Mouse (Mus musculus): ENCODE measurements around the gene Ppp1ca.

Ppp1ca gene

DNA sequence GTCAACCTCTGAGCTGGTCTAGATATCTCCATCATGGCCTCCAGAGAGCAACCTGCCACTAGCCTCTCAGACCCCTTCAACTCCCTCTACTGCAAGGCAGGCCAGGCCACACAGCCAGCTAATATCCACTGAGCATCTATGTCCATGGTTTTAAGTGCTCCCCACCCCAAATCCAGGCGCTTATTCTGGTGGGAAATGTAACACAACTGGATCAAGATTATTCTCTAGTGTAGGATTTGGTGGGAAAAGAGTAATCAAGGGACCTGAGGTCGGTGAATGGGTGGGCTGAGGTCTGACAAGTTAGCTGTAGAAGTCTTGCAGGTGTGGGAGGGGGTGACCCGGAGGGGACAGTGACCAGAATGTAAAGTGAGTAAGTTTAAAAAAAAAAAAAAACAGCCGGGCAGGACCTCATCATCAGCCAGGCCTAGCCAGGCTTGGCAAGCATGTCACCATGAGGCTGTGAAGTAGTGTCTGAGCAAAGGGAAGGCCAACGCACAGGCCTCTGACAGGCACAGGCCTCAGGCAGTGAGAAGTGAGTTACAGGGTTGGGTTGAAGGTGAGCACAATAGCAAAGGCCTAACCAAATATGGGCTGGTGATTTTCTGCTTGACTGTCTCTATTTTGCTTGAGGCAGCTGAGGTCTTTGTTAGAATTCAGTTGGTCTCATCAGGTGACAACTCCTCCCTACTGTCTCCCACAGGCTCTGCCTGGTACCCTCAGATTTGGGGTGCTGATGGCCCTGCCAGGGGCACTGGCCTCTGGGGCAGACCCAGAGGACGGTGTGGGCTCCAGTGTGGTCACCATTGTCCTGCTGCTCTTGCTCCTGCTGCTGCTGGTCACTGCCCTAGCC, 36.4 kb upstream of the Ppp1ca start:
- DNase-seq (ENCODE audit: low spot score), result no peak

DNA sequence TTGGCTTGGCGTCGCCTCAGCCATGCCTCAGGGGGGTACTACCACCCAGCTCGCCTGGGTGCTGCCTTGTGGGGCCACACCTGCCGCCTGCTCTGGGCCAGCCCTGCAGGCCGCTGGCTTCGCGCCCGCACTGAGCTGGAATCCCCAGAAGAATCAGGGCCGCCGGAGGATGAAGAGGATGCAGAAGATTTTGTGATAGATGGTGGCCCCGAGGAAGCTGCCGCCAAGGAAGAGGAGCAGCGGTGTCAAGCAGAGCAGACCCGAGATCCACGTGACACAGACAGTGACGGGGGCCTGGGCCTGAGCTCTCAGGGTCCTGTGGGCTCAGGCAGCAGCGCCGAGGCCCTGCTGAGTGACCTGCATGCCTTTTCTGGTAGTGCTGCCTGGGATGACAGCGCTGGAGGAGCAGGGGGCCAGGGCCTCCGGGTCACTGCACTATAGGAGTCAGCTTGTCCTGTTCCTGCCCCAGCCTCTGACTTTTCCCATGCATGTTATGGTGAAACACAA, 35.7 kb upstream of the Ppp1ca start:
- no peak for DNase-seq (ENCODE audit: low spot score)

DNA sequence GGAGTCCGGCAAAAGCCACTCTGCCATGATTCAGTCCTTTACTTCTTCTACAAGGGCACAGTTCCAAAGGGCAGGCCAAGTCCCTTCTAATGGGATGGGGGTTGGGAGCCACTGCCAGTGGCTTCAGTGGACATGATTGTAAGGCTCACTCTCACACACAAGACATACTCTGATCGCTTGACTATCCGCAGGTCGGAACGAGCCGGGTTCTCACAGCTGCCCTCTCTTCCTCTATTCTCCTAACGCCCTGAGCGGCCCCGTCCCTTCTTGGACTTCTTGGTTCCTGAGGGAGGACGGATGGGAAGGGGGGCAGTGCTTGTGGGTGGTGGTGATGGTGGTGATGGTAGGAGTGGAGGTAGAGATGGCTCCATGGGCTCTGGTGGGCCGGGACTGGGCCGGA, 35.1 kb upstream of the Ppp1ca start:
- no peak for DNase-seq (ENCODE audit: low spot score)

- no peak for DNase-seq (ENCODE audit: low spot score)
Measured at GRCm38 (mm10) chr19:4159049-4159448, 32.8 kb upstream of the Ppp1ca start.

GRCm38 (mm10) chr19:4162646-4163542, 29.0 kb upstream of the Ppp1ca start, which contains the start of gene Rps6kb2:
Rps6kb2 (minus strand) TSS chr19:4163354.
- peak; percentile 93 for DNase-seq (ENCODE audit: low spot score)

- DNase-seq (ENCODE audit: low spot score), result no peak
Measured at GRCm38 (mm10) chr19:4163543-4163887, 28.4 kb upstream of the Ppp1ca start.

- DNase-seq (ENCODE audit: low spot score), result no peak
Measured at GRCm38 (mm10) chr19:4164100-4164499, 27.8 kb upstream of the Ppp1ca start.

- no peak for DNase-seq (ENCODE audit: low spot score)
Measured at GRCm38 (mm10) chr19:4164721-4165120, 27.1 kb upstream of the Ppp1ca start.

- DNase-seq (ENCODE audit: low spot score), result peak; percentile 51
Measured at GRCm38 (mm10) chr19:4166678-4167476, 25.0 kb upstream of the Ppp1ca start.

GRCm38 (mm10) chr19:4169378-4169784, 22.5 kb upstream of the Ppp1ca start:
- peak; percentile 96 for DNase-seq (ENCODE audit: low spot score)

DNA sequence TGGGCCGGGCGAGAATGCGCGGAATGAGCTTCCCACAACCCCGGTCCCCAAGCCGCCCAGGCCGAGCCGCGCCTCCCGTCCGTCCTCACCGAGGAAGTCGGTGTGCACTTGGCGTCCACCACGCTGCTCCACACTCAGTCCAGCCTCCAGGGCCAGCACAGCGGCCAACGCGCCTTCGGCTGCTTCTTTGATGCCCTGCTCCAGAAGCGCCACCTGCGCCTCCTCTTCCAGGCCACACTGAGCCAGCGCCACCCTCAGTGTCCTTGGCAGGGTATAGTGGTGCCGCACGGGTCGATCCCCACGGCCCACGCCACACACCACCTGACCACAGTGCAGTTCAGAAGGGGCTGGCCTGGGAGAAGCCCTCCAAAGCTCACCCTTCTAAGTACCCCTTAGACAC, 22.1 kb upstream of the Ppp1ca start:
- no peak for DNase-seq (ENCODE audit: low spot score)

DNA sequence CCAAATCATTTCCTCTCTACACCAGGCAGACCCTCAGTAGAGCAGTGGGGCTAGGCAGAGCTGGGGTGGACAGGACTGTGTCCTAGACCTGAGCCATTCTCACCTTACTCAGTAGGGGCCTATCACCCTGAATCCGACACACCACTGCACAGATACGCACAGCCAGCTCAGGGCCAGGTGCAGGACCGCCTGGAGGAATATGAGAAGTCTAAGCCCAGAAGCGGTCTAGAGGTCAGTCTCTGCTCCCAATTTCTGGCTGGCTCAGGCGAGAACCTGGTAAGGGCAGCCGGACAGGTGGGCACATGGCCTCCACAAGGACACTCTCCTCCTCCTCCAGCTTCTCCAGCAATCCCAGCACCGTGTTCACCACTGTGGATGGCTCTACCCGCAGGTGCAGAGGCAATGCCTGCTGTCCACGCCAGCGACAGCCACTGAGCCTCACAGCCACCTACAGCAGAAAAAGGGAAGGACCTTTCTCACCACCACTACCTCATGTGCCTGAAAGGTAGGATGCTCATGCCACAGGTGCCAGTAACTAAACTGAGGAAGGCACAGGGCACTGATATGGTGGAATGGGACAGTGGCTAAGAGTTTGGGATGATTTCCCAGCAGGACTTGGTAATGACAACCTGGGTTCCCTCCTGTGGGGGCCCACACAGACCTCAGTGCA, 21.0 kb upstream of the Ppp1ca start:
- no peak for DNase-seq (ENCODE audit: low spot score)

DNA sequence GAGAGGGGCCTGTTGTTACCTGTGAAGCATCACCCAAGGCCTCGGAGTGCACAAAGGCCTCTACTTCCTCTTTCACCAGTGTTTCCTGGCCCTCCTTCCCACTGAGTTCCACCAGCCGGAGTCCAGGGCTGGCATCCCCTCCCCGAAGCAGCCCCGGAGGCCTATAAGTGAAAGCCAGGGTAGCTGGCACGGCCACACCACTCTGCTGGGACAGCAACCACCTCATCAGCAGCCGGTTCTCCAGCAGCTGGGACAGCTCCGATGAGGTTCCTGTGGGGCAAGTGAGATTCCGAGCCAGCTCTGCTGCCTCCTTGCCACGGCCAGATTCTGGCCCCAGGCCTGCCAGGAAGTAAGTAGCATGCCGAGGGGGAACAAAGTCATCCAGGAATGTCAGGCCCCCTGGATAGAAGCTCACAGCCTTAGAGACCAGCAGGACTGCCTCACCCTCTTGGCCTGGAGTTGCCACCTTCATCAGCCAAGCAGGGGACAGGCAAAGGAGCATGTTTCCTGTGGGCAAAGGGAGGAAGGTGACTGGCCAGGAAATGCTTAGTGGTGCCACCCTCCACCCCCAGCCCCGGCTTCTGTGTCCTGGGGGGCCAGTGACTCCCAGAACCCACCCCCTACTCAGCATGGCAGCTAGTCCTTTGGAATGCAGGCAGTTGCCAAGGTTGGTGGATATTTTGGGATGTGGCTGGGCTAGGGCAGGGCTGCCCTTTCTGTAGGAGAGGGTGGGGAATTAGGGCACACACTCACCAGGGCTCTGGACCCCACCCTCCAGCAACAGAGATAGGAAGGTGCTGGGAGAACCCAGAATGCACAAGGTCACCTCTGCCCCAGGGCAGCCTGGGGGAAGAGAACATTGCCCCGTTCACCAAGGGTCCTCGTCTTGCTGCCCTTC, 20.2 kb upstream of the Ppp1ca start:
- DNase-seq (ENCODE audit: low spot score), result no peak

DNA sequence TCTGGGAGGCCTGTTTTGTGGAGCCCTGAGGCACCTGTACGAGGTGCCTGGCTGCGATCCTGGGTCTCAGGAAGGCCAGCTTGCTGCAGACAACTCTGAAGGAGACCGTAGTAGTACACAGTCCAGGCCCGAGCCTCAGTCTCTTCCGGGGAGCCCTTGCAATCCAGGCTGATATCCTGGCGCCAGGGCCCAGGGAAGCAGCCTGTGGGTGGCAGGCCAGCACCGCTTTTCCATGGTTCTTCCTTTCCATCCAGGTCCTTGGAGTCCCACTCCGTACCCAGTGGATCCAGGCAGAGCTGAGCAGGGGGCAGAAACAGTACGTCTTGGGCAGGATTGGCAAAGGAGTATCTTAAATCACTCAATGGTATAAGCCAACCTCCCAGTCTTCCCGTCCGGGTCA, 18.9 kb upstream of the Ppp1ca start:
- DNase-seq (ENCODE audit: low spot score), result no peak

DNA sequence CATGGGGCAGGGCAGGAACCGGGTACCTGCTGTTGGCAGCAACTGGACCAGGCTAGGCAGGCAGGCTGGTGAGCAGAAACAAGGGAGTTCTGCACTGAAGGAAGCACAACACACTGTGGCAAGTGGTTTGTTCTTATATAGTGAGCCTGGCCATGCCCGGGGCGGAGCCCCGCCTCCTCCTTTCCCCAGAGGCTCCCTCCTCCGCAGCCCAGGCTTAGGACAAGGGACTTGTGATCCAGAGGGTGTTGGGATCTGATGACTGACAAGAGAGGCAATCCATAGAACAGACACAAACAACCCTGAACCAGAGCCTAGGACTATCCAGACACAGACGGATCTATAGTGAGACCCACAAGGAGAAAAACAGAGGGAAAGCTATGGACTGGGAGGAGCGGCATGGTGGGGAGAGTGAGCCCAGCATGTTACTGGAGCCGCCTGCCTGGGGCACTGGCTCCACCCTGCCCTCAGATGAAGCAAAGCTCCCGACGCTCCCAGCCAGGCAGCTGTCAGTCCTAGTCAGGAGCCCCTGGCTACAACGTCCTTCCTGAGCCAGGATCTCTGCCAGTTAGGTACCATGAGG, 16.4 kb upstream of the Ppp1ca start, which contains the start of gene Carns1:
Carns1 (minus strand) TSS at position 112 of the 580 bp plus-strand sequence.
- DNase-seq (ENCODE audit: low spot score), result peak; percentile 59

DNA sequence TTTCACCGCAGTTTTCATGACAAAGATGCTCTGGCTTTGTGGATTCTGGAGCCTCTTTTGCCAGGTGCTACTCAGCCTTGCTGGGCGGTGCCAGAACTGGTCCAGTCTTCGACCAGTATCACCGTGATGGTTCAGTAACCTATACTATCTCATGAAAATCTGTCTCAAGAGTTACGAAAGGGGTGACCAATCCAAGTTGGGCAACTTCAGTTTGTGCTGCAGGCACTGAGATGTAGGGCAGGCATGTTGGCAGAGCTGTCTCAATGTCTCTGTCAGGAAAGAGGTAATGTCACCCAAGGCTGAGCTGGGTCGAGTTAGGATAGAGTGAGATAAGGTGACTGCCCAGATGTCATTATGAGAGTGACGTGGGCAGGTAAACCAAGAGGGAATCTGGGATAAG, 11.5 kb upstream of the Ppp1ca start:
- no peak for DNase-seq (ENCODE audit: low spot score)

GRCm38 (mm10) chr19:4181892-4182291, 10.0 kb upstream of the Ppp1ca start:
- peak; percentile 58 for DNase-seq (ENCODE audit: low spot score)

GRCm38 (mm10) chr19:4183689-4184088, 8.2 kb upstream of the Ppp1ca start:
- no peak for DNase-seq (ENCODE audit: low spot score)

DNA sequence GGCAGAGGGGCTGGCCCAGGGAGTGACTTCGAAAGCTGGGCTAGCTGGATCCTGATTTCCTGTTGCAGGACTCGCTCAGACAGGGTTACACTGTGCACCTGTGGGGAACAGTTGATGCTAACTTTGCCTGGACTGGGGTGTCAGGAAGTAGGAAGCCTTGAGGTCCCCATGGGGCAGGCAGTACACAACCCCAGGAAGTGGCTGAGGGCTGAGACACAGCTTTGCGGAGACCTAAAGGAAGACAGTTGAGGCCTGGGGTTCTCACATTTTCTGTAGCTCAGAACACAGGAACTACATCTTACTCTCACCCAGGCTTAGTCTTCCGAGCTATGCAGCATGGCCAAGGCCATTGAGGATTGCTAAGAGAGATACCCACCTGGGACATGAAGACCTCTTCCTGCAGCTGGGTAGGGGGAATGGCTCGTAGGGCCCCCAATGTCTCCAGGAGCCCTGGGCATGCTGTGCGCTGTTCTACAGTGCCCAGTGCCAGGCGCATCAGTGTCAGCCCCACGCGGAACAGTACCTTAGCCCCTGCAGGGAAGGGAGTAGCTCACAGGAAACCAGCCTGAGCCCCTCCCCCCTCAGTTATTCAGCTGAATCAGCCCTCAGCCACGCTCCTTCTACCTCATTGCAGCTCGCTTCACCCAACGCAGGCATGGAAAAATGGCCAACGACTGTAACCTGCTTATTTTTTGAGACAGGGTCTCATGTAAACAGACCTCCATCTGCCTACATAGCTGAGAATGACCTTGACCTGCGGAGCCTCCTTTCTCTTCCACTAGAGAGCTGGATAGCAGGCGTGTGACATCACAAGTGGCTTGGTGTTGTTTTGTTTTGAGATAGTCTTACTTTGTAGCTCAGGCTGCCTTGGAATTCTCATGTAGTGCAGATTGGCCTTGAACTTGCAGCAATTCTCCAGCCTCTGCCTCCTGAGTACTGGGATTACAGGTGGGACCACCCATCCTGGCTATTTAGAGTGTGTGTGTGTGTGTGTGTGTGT, 6.6 kb upstream of the Ppp1ca start:
- no peak for DNase-seq (ENCODE audit: low spot score)

Measured in MN1 (cell line).